In the genomic region with DNA sequence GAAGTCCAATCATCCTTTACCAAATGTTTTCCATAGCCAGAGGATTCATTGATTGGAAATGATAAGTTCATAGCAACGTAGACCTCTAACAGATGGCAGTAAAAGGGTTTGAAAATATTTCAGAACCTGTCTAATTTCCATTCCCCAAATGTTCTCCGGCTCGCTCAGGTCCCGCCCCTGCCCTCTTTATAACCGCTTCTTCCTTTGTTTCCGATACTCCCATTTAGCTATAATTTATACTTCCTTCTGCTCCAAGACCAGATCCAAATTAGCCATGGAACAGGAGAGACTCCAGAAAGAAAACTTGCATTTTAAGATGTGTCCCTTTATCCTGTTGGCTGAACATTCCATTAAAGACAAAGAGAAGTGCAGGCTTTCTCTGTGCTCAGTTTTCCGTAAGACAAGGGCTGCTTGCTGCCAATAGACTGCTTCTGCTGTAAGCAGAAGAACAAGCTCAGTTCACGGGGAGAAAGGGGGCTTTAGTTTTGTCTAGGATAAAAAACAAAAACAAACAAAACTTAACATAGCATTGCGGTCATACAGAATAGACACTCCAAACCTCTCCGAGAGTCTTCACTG, we compare ENCODE assay signal across 22 mouse cellular contexts.
DNase-seq lines count a peak whose midpoint lies in the region; ATAC-seq and TF ChIP-seq lines count a peak whose summit lies in the region.
"Had no signal": no experiment of that assay in that cellular context is flagged by ENCODE, and none has a peak within 500 bp of the region (broad histone marks: within the 10 kb centered on the region; RNA-seq: fewer than 3 reads in every experiment).

No protein-coding gene starts in this region.

- H3K9me3 ChIP-seq in hindbrain, embryonic 11.5 days (ENCODE audit: control insufficient read depth, low read length), result no peaks in the 10 kb centered on the region
- H3K9me3 ChIP-seq in hindbrain, embryonic 10.5 days, result no peaks in the 10 kb centered on the region
- no peaks in the 10 kb centered on the region for H3K9me3 ChIP-seq in forebrain, embryonic 16.5 days (ENCODE audit: control insufficient read depth, low read length)
- no peaks in the 10 kb centered on the region for H3K9me3 ChIP-seq in hindbrain, postnatal 0 days (ENCODE audit: low read length)
- H3K9me3 ChIP-seq: limb, embryonic 10.5 days; megakaryocyte, embryonic 14.5 days had no signal

- H3K27me3 ChIP-seq in hindbrain, embryonic 11.5 days (ENCODE audit: control insufficient read depth, insufficient read depth, low read length), result no peaks in the 10 kb centered on the region
- no peaks in the 10 kb centered on the region for H3K27me3 ChIP-seq in hindbrain, embryonic 10.5 days (ENCODE audit: insufficient read depth, poor library complexity, severe bottlenecking)
- H3K27me3 ChIP-seq in forebrain, embryonic 16.5 days (replicated peaks; ENCODE audit: control insufficient read depth, insufficient read depth, low read length), result no peaks in the 10 kb centered on the region
- no peaks in the 10 kb centered on the region for H3K27me3 ChIP-seq in hindbrain, postnatal 0 days (ENCODE audit: insufficient read depth, low read length)
- H3K27me3 ChIP-seq: megakaryocyte, embryonic 14.5 days had no signal

- no peak for TF ChIP-seq CTCF in brain, embryonic 14.5 days (IDR thresholded peaks at IDR 0.05; ENCODE audit: borderline replicate concordance, extremely low read depth, insufficient read depth, insufficient read length)
- TF ChIP-seq CTCF in hindbrain, postnatal 0 days (IDR thresholded peaks at IDR 0.05; ENCODE audit: low read depth), result no peak

- H3K27ac ChIP-seq in hindbrain, embryonic 11.5 days (ENCODE audit: low read depth, low read length), result no peak overlapping the region
- H3K27ac ChIP-seq in hindbrain, embryonic 10.5 days, result no peak overlapping the region
- no peak overlapping the region for H3K27ac ChIP-seq in forebrain, embryonic 16.5 days (ENCODE audit: low read length)
- no peak overlapping the region for H3K27ac ChIP-seq in hindbrain, postnatal 0 days
- H3K27ac ChIP-seq: kidney, postnatal 0 days; left cerebral cortex, adult 2 months; limb, embryonic 10.5 days had no signal

- H3K4me1 ChIP-seq in hindbrain, embryonic 11.5 days (replicated peaks; ENCODE audit: control insufficient read depth, insufficient read depth, low read length), result no peaks in the 10 kb centered on the region
- H3K4me1 ChIP-seq in hindbrain, embryonic 10.5 days (replicated peaks), result 0 out of 2 replicates have a peak, but pooled peaks cover 3% of the 10 kb centered on the region
- no peaks in the 10 kb centered on the region for H3K4me1 ChIP-seq in forebrain, embryonic 16.5 days (replicated peaks; ENCODE audit: control insufficient read depth, insufficient read depth, low read length)
- H3K4me1 ChIP-seq in hindbrain, postnatal 0 days (ENCODE audit: insufficient read depth, low read length), result no peaks in the 10 kb centered on the region
- H3K4me1 ChIP-seq: limb, embryonic 10.5 days; megakaryocyte, embryonic 14.5 days had no signal

- H3K9ac ChIP-seq in hindbrain, embryonic 11.5 days (ENCODE audit: low read depth, low read length), result no peak overlapping the region
- 0 out of 2 replicates have a peak overlapping the region, but pooled peaks have one; percentile 9 for H3K9ac ChIP-seq in forebrain, embryonic 16.5 days (replicated peaks; ENCODE audit: low read depth, low read length)
- no peak overlapping the region for H3K9ac ChIP-seq in hindbrain, postnatal 0 days (replicated peaks; ENCODE audit: low read length)

- H3K4me2 ChIP-seq in hindbrain, embryonic 11.5 days (replicated peaks; ENCODE audit: low read depth, low read length), result no peak overlapping the region
- H3K4me2 ChIP-seq in forebrain, embryonic 16.5 days (ENCODE audit: low read length), result peak overlapping the region; percentile 50
- peak overlapping the region; percentile 27; the same call in 1 of the 2 replicates for H3K4me2 ChIP-seq in hindbrain, postnatal 0 days (ENCODE audit: low read depth, low read length)
- H3K4me2 ChIP-seq: heart, embryonic 11.5 days had no signal

- WGBS in hindbrain, embryonic 11.5 days, result 61% methylated on average over 10 of the region's 10 CpGs
- 67% methylated on average over 10 of the region's 10 CpGs for WGBS in hindbrain, embryonic 10.5 days
- 16% methylated on average over 10 of the region's 10 CpGs for WGBS in forebrain, embryonic 16.5 days
- WGBS in hindbrain, postnatal 0 days, result 51% methylated on average over 10 of the region's 10 CpGs

- no peak for TF ChIP-seq POLR2A in brain, embryonic 14.5 days (IDR thresholded peaks at IDR 0.05; ENCODE audit: borderline replicate concordance, extremely low read depth, insufficient read depth, insufficient read length, poor library complexity, severe bottlenecking)

- no peak overlapping the region for H3K4me3 ChIP-seq in hindbrain, embryonic 11.5 days (ENCODE audit: low read depth, low read length)
- H3K4me3 ChIP-seq in hindbrain, embryonic 10.5 days, result no peak overlapping the region
- H3K4me3 ChIP-seq in forebrain, embryonic 16.5 days (replicated peaks; ENCODE audit: low read length), result peak overlapping the region; percentile 21; the same call in 1 of the 2 replicates
- no peak overlapping the region for H3K4me3 ChIP-seq in hindbrain, postnatal 0 days (ENCODE audit: low read length)
- H3K4me3 ChIP-seq: left cerebral cortex, adult 2 months; limb, embryonic 10.5 days; megakaryocyte, embryonic 14.5 days; myocyte had no signal

- no peak; the same call in 1 of the 2 replicates for ATAC-seq in hindbrain, embryonic 11.5 days (ENCODE audit: low FRiP score)
- ATAC-seq in forebrain, embryonic 16.5 days, result peak; percentile 71
- no peak for ATAC-seq in hindbrain, postnatal 0 days

- peak; percentile 5 for DNase-seq in hindbrain, embryonic 11.5 days (ENCODE audit: low spot score)
- no peak for DNase-seq in hindbrain, embryonic 10.5 days (ENCODE audit: low spot score)
- DNase-seq in brain, embryonic 14.5 days (ENCODE audit: low read depth), result peak; percentile 81
- peak; percentile 14 for DNase-seq in hindbrain, postnatal 0 days (ENCODE audit: low spot score)
- DNase-seq in right cerebral cortex, postnatal 14 days, result no peak
- no peak for DNase-seq in kidney, postnatal 10 days
- DNase-seq in urinary bladder, adult 2 months (ENCODE audit: low spot score), result no peak
- DNase-seq: cerebellum, adult 9-11 months; heart, postnatal 10 days; kidney, adult 18-20 months; layer of hippocampus, adult 9-11 months; lung, adult 18-20 months; lung, postnatal 14 days; spleen, adult 18-20 months; thymus, postnatal 36 days had no signal

- no peaks in the 10 kb centered on the region for H3K36me3 ChIP-seq in hindbrain, embryonic 11.5 days (ENCODE audit: control insufficient read depth, insufficient read depth, low read length)
- H3K36me3 ChIP-seq in hindbrain, embryonic 10.5 days, result no peaks in the 10 kb centered on the region
- no peaks in the 10 kb centered on the region for H3K36me3 ChIP-seq in forebrain, embryonic 16.5 days (ENCODE audit: control insufficient read depth, insufficient read depth)
- no peaks in the 10 kb centered on the region for H3K36me3 ChIP-seq in hindbrain, postnatal 0 days (ENCODE audit: insufficient read depth, low read length)
- H3K36me3 ChIP-seq: limb, embryonic 10.5 days had no signal

Comparison
In these comparisons a context has a peak if more than half of its experiments do, and no peak if none do; other contexts are left out.
1. DNase-seq: peak in hindbrain, embryonic 11.5 days (single experiment), brain, embryonic 14.5 days (single experiment) and hindbrain, postnatal 0 days (single experiment); none in hindbrain, embryonic 10.5 days (single experiment), right cerebral cortex, postnatal 14 days (single experiment), kidney, postnatal 10 days (single experiment) and urinary bladder, adult 2 months (single experiment).